Mouse (Mus musculus): ENCODE results near the gene Faap20. TPM values are rescaled to one million over a fixed set of nuclear protein-coding genes. Genes with fewer than 3 reads are reported as not detected.

The Faap20 gene
- total RNA-seq (2023), result 55.4 TPM

GRCm38 (mm10) chr4:155249648-155250351 lies at the start of gene Faap20:
Gene Faap20 (plus strand): TSS chr4:155249802.

GRCm38 (mm10) chr4:155222552-155222840 lies 27.1 kb upstream of the Faap20 start, which contains the start of gene Ski:
Gene Ski (minus strand): TSS chr4:155222592.

Other genes starting within 250 kb of the Faap20 start
- not detected for gene Plch2, start 193.0 kb upstream of the Faap20 start, total RNA-seq (2023)
- 10.9 TPM for gene Pex10, start 182.8 kb upstream of the Faap20 start, total RNA-seq (2023)
- gene Rer1, start 163.4 kb upstream of the Faap20 start, total RNA-seq (2023), result 56.6 TPM
- 1.5 TPM for gene Morn1, start 163.2 kb upstream of the Faap20 start, total RNA-seq (2023)
- 157 TPM for gene Ski, start 27.2 kb upstream of the Faap20 start, total RNA-seq (2023)
- gene Prkcz, start 111.6 kb downstream of the Faap20 start, total RNA-seq (2023), result 18.2 TPM
- not detected for gene Gabrd, start 148.3 kb downstream of the Faap20 start, total RNA-seq (2023)
- 1.1 TPM for gene Cfap74, start 159.4 kb downstream of the Faap20 start, total RNA-seq (2023)
- not detected for gene Tmem52, start 219.3 kb downstream of the Faap20 start, total RNA-seq (2023)
- gene Gnb1, start 241.6 kb downstream of the Faap20 start, total RNA-seq (2023), result 256 TPM

Measured in CD4-positive naive resting alpha-beta T cell, adult 57 days (primary cell).